Mouse (Mus musculus): ENCODE results near the gene Adam12. TPM values are rescaled to one million over a fixed set of nuclear protein-coding genes. Genes with fewer than 3 reads are reported as not detected.
A peak's percentile ranks its signal among the peaks of the same experiment; 100 is the strongest.

Gene Adam12
- polyA plus RNA-seq, 1 experiment from 2014 or later, result 9.4 TPM

- TF ChIP-seq CTCF (IDR thresholded peaks at IDR 0.05), result no peak
- no peak for DNase-seq (ENCODE audit: low read depth, low spot score)
- no peak for ATAC-seq
Observed at GRCm38 (mm10) chr7:134022157-134022885, 209.6 kb downstream of the Adam12 start.

DNA sequence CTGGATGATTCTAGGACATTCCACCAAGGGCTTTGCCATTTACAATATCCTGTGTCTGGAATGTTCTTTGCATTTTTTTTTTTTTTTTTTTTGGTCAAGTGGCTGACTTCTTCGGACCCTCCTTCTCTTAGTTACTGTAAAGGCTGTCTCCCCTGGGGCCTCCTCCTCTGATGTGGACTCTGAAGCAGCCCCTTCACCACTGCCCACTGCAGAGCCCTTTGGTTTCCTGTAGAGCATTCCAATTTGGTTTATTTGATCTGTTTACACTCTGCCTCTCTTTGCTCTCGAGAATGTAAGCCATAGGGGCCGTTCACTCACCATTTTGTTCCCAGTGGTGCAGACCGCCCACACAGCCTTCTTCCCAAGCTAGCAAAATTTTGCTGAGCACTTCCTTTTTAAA, 216.7 kb downstream of the Adam12 start:
- DNase-seq (ENCODE audit: low read depth, low spot score) (no peak), ATAC-seq (no peak)
- CTCF ChIA-PET, result no interaction called here
- TF ChIP-seq CTCF (IDR thresholded peaks at IDR 0.05), result no peak
- POLR2A ChIA-PET, result interaction anchor here (0.5 to 0.6 kb wide), 2 partner anchors 11 to 1495 kb away, joined by 3 to 5 read pairs; no protein-coding TSS in a partner anchor
- no peaks in the 10 kb centered on the region for H3K27me3 ChIP-seq
- in situ Hi-C loops (cut with MboI; ENCODE audit: low pct_unique_long_range_greater_than_20kb), result no loop called here

More at GRCm38 (mm10) chr7:134022157-134022885, 209.6 kb downstream of the Adam12 start:
- ChIA-PET CTCF (no interaction called here), POLR2A (interaction anchor here (0.5 to 1.4 kb wide), 2 partner anchors 25 to 496 kb away, joined by 3 to 6 read pairs; no protein-coding TSS in a partner anchor)
- H3K27me3 ChIP-seq, result no peaks in the 10 kb centered on the region
- in situ Hi-C loops (cut with MboI; ENCODE audit: low pct_unique_long_range_greater_than_20kb), result no loop called here

GRCm38 (mm10) chr7:134014733-134015132, 217.2 kb downstream of the Adam12 start:
- ChIA-PET CTCF (no interaction called here), POLR2A (interaction anchor here (0.6 kb wide), 1 partner anchor 1496 kb away, joined by 3 read pairs; no protein-coding TSS in a partner anchor)
- no peak for TF ChIP-seq CTCF (IDR thresholded peaks at IDR 0.05)

DNA sequence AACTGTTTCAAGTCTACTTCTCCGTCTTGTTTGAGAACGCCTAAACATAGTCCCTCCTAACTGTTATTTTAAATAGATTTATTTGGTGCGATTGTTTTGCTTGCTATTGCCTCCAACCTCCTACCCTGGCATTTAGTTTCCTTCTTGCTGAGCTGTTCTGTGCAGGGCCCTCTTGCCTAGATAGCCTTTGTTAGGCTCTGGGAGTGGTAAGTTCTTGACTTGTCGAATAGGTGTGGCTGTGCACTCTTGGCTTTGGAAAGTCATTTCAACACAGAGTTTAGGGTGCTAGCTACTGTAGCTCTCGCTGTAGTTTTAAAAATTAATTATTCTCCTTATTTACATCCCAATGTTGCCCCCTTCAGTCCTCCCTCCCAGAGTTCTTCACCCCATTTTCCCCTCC, 222.8 kb downstream of the Adam12 start:
- in situ Hi-C loops (cut with MboI; ENCODE audit: low pct_unique_long_range_greater_than_20kb), result no loop called here
- POLR2A ChIA-PET, result no interaction called here
- no peak for ATAC-seq

More at GRCm38 (mm10) chr7:134014733-134015132, 217.2 kb downstream of the Adam12 start:
- ATAC-seq (no peak), DNase-seq (ENCODE audit: low read depth, low spot score) (no peak)
- in situ Hi-C loops (cut with MboI; ENCODE audit: low pct_unique_long_range_greater_than_20kb), result no loop called here
- H3K27me3 ChIP-seq, result no peaks in the 10 kb centered on the region

GRCm38 (mm10) chr7:134007942-134008361, 224.0 kb downstream of the Adam12 start:
- CTCF ChIA-PET, result interaction anchor here (1.1 kb wide), 1 partner anchor 210 kb away, joined by 3 read pairs; no protein-coding TSS in a partner anchor
- DNase-seq (ENCODE audit: low read depth, low spot score) (peak; percentile 71), ATAC-seq (peak; percentile 73)
- in situ Hi-C loops (cut with MboI; ENCODE audit: low pct_unique_long_range_greater_than_20kb), result no loop called here
- no peak for TF ChIP-seq CTCF (IDR thresholded peaks at IDR 0.05)
- POLR2A ChIA-PET, result no interaction called here
- H3K27me3 ChIP-seq, result no peaks in the 10 kb centered on the region

More for the DNA sequence above, 222.8 kb downstream of the Adam12 start:
- no peak for TF ChIP-seq CTCF (IDR thresholded peaks at IDR 0.05)
- no peaks in the 10 kb centered on the region for H3K27me3 ChIP-seq
- CTCF ChIA-PET, result interaction anchor here (1.7 kb wide), 1 partner anchor 18 kb away, joined by 5 read pairs; no protein-coding TSS in a partner anchor
- DNase-seq (ENCODE audit: low read depth, low spot score), result no peak

GRCm38 (mm10) chr7:134001581-134001980, 230.4 kb downstream of the Adam12 start:
- H3K27me3 ChIP-seq, result no peaks in the 10 kb centered on the region
- DNase-seq (ENCODE audit: low read depth, low spot score), result peak; percentile 64
- ChIA-PET POLR2A (no interaction called here), CTCF (no interaction called here)
- no peak for ATAC-seq
- in situ Hi-C loops (cut with MboI; ENCODE audit: low pct_unique_long_range_greater_than_20kb), result no loop called here
- TF ChIP-seq CTCF (IDR thresholded peaks at IDR 0.05), result no peak

DNA sequence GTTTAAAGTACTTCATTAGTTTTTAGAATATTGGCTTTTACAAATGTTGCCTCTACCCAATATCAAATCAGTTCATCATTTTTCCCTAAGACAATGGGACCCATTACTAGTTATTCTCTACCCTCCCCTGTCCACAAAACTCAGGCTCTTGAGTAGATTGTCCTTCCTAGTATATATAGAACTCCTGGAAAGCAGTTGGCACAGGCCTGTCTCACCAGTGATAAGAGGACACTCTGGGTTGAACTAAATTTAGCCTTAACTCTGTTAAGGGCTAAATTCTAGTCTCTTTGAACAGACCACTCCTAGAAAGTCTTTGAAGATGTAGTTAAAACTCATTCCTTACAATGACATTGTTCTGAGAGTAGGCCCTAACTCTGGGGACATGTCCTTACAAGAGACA, 241.0 kb downstream of the Adam12 start:
- no peak for TF ChIP-seq CTCF (IDR thresholded peaks at IDR 0.05)
- no peak for ATAC-seq
- in situ Hi-C loops (cut with MboI; ENCODE audit: low pct_unique_long_range_greater_than_20kb), result loop anchor here (5.0 kb wide), 1 partner anchor 134 kb away; no protein-coding TSS in a partner anchor
- no peaks in the 10 kb centered on the region for H3K27me3 ChIP-seq
- CTCF ChIA-PET, result no interaction called here
- POLR2A ChIA-PET, result no interaction called here
- DNase-seq (ENCODE audit: low read depth, low spot score), result no peak

DNA sequence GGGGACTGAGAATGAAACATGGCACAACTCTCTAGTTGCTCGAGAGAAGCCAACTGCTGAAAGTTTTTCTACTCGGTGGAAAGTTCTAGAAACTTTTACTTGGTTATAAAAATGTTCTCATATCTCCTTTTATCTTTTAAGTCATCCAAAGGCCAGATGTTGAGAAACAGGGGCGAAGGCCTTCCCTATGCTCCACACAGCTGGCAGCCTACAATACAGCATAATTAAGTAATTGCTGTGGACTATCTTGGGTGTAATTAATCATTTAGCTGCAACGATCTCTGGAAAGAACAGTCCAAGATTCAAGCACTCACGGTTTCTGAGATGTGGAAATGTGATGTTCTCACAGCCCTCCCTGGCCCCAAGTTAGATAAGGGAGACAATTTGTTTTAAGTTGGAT, 243.6 kb downstream of the Adam12 start:
- no peak for ATAC-seq
- CTCF ChIA-PET, result no interaction called here
- no peak for TF ChIP-seq CTCF (IDR thresholded peaks at IDR 0.05)
- no peaks in the 10 kb centered on the region for H3K27me3 ChIP-seq
- no peak for DNase-seq (ENCODE audit: low read depth, low spot score)
- POLR2A ChIA-PET, result no interaction called here
- in situ Hi-C loops (cut with MboI; ENCODE audit: low pct_unique_long_range_greater_than_20kb), result no loop called here

- H3K27me3 ChIP-seq, result no peaks in the 10 kb centered on the region
- DNase-seq (ENCODE audit: low read depth, low spot score), result no peak
- ATAC-seq, result no peak
- CTCF ChIA-PET, result no interaction called here
- POLR2A ChIA-PET, result no interaction called here
- TF ChIP-seq CTCF (IDR thresholded peaks at IDR 0.05), result no peak
- in situ Hi-C loops (cut with MboI; ENCODE audit: low pct_unique_long_range_greater_than_20kb), result no loop called here
Observed at GRCm38 (mm10) chr7:133986201-133986600, 245.7 kb downstream of the Adam12 start.

DNA sequence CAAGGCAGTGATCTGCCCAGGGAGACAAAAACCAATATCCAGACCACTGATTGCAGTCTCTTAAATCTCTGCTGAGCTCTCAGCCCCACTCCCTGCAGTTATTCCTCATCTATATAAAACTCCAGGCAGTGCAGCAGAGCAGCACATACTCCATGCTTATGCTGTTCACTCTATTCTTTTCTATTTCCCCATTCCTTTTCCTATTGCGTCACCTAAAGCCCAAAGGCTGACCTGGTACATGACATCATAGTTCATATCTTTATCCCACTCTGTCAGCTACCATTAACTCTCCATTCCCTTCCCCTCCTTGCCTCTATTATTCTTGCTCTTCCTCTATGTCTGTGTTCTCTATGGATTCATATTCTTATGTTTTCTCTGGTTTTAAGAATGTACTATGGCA, 246.3 kb downstream of the Adam12 start:
- POLR2A ChIA-PET, result no interaction called here
- no peak for DNase-seq (ENCODE audit: low read depth, low spot score)
- peak; percentile 39 for ATAC-seq
- CTCF ChIA-PET, result interaction anchor here (1.0 kb wide), 1 partner anchor 11 kb away, joined by 3 read pairs; no protein-coding TSS in a partner anchor
- in situ Hi-C loops (cut with MboI; ENCODE audit: low pct_unique_long_range_greater_than_20kb), result no loop called here
- H3K27me3 ChIP-seq, result no peaks in the 10 kb centered on the region
- no peak for TF ChIP-seq CTCF (IDR thresholded peaks at IDR 0.05)

DNA sequence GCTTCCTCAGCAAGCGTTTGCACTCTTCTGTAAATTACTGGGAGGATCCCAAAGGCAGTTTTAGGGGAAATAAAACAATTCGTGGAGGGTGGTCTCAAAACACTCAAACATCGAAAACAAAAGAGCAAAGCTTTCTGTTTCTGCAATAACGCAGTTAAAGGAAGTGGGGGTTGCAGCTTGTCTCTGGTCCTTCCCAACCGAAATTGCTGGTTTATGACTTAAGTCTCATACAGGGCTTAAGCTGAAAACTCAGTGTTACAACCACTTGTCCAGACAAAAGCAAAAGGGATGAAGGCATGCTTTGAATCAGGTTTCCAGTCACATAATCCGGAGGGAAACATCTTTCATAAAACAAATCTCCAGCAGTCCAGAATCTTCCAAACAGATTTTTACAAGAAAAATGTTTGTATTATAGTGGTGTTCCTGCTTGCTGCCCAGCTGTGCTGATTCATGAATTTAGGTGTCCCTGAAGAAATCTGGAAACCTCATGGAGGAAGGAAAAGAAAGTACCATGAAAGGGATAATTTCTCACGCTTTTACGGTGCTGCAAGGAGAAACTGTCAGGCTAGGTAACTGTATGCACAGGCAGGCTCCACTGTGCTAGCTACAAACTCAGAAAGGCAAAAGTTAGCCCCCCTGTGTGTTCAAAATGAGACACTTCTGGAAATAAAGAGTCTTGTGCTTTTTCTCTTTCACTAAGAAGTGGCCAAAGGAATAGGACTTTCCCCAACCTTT, 255.4 kb downstream of the Adam12 start:
- TF ChIP-seq CTCF (IDR thresholded peaks at IDR 0.05), result no peak
- ATAC-seq (no peak), DNase-seq (ENCODE audit: low read depth, low spot score) (no peak)
- in situ Hi-C loops (cut with MboI; ENCODE audit: low pct_unique_long_range_greater_than_20kb), result no loop called here
- ChIA-PET POLR2A (no interaction called here), CTCF (no interaction called here)
- H3K27me3 ChIP-seq, result no peaks in the 10 kb centered on the region

Measured in Patski (cell line).